Mouse (Mus musculus): ENCODE measurements around the gene Olfr745. TPM values are rescaled to one million over a fixed set of nuclear protein-coding genes. Genes with fewer than 3 reads are reported as not detected.

The Olfr745 gene
- polyA plus RNA-seq (2015; fragmentation: Nextera tagmentation; extraction: Ambion mirVana) = not detected in 2 replicates

GRCm38 (mm10) chr14:50639088-50639487 lies at the start of gene Olfr745:
Gene Olfr745 (plus strand): TSS chr14:50639388.
- no peak within 1 kb of the TSS for H3K4me3 ChIP-seq (ENCODE audit: low read length)
- ATAC-seq = no peak
- H3K27me3 ChIP-seq (replicated peaks; ENCODE audit: control insufficient read depth, insufficient read depth, low read length) = no peaks in the 10 kb centered on the region
- H3K27ac ChIP-seq (ENCODE audit: low read length) = no peak within 1 kb of the TSS
- H3K9me3 ChIP-seq (ENCODE audit: control insufficient read depth, low read length) = no peaks in the 10 kb centered on the region
- H3K36me3 ChIP-seq (ENCODE audit: control insufficient read depth, insufficient read depth, low read length) = no peaks in the 10 kb centered on the region
- H3K4me2 ChIP-seq (ENCODE audit: low read depth, low read length) = no peak within 1 kb of the TSS
- no peak within 1 kb of the TSS for H3K9ac ChIP-seq (ENCODE audit: low read depth, low read length)
- no peaks in the 10 kb centered on the region for H3K4me1 ChIP-seq (ENCODE audit: control insufficient read depth, insufficient read depth, low read length)
- WGBS = 91% methylated on average over 2 of the region's 2 CpGs

DNA sequence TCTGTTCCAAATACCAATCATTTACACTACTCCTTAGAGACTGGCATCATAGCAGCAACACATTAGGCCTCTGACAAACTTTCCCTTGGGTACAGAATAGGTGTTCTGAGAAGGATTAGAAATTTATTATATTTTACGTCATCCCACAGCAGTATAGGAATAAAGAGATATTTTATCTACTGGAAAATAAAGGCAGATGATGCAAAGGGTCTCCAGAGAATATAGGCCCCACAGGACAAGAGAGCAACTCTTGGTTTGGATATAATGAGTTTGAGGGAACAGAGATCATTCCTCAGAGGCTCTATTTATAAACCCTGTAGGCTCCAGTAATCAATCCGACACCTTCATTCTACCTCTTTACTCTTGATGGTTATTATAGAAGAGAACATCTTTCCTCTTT lies 24.6 kb upstream of the Olfr745 start, which contains the start of gene Olfr744:
TSS of gene Olfr744 (plus strand) at position 301 of the 400 bp plus-strand sequence.
- no peak within 1 kb of the TSS for H3K9ac ChIP-seq (ENCODE audit: low read depth, low read length)
- no peaks in the 10 kb centered on the region for H3K4me1 ChIP-seq (ENCODE audit: control insufficient read depth, insufficient read depth, low read length)
- H3K27ac ChIP-seq (ENCODE audit: low read length) = no peak within 1 kb of the TSS
- H3K36me3 ChIP-seq (ENCODE audit: control insufficient read depth, insufficient read depth, low read length) = no peaks in the 10 kb centered on the region
- no peaks in the 10 kb centered on the region for H3K27me3 ChIP-seq (replicated peaks; ENCODE audit: control insufficient read depth, insufficient read depth, low read length)
- WGBS = 93% methylated on average over 2 of the region's 2 CpGs
- no peak within 1 kb of the TSS for H3K4me3 ChIP-seq (ENCODE audit: low read length)
- H3K9me3 ChIP-seq (ENCODE audit: control insufficient read depth, low read length) = no peaks in the 10 kb centered on the region
- no peak within 1 kb of the TSS for H3K4me2 ChIP-seq (ENCODE audit: low read depth, low read length)
- no peak for ATAC-seq

- no peak for ATAC-seq
- no peaks in the 10 kb centered on the region for H3K9me3 ChIP-seq (ENCODE audit: control insufficient read depth, low read length)
- no peak within 1 kb of the TSS for H3K27ac ChIP-seq (ENCODE audit: low read length)
- H3K9ac ChIP-seq (ENCODE audit: low read depth, low read length) = no peak within 1 kb of the TSS
- H3K4me3 ChIP-seq (ENCODE audit: low read length) = no peak within 1 kb of the TSS
- no peaks in the 10 kb centered on the region for H3K36me3 ChIP-seq (ENCODE audit: control insufficient read depth, insufficient read depth, low read length)
- no peaks in the 10 kb centered on the region for H3K4me1 ChIP-seq (ENCODE audit: control insufficient read depth, insufficient read depth, low read length)
- H3K4me2 ChIP-seq (ENCODE audit: low read depth, low read length) = no peak within 1 kb of the TSS
- no peaks in the 10 kb centered on the region for H3K27me3 ChIP-seq (replicated peaks; ENCODE audit: control insufficient read depth, insufficient read depth, low read length)
Measured at GRCm38 (mm10) chr14:50646783-50647182, 7.6 kb downstream of the Olfr745 start, which contains the start of gene Olfr746. Gene Olfr746 (plus strand): TSS chr14:50647083.

- H3K36me3 ChIP-seq (ENCODE audit: control insufficient read depth, insufficient read depth, low read length) = no peaks in the 10 kb centered on the region
- no peak within 1 kb of the TSS for H3K9ac ChIP-seq (ENCODE audit: low read depth, low read length)
- no peaks in the 10 kb centered on the region for H3K27me3 ChIP-seq (replicated peaks; ENCODE audit: control insufficient read depth, insufficient read depth, low read length)
- H3K4me2 ChIP-seq (ENCODE audit: low read depth, low read length) = no peak within 1 kb of the TSS
- 89% methylated on average over 3 of the region's 3 CpGs for WGBS
- H3K9me3 ChIP-seq (ENCODE audit: control insufficient read depth, low read length) = no peaks in the 10 kb centered on the region
- no peak for ATAC-seq
- no peak within 1 kb of the TSS for H3K27ac ChIP-seq (ENCODE audit: low read length)
- H3K4me1 ChIP-seq (ENCODE audit: control insufficient read depth, insufficient read depth, low read length) = no peaks in the 10 kb centered on the region
- no peak within 1 kb of the TSS for H3K4me3 ChIP-seq (ENCODE audit: low read length)
Measured at GRCm38 (mm10) chr14:50693106-50693505, 53.9 kb downstream of the Olfr745 start, which contains the start of gene Olfr747. Gene Olfr747 (minus strand): TSS chr14:50693206.

Other genes starting within 250 kb of the Olfr745 start
- gene Olfr738, start 231.8 kb upstream of the Olfr745 start, polyA plus RNA-seq (2015; fragmentation: Nextera tagmentation; extraction: Ambion mirVana) = not detected in 2 replicates
- gene Olfr739, start 220.8 kb upstream of the Olfr745 start, polyA plus RNA-seq (2015; fragmentation: Nextera tagmentation; extraction: Ambion mirVana) = not detected in 2 replicates
- gene Olfr740, start 193.8 kb upstream of the Olfr745 start, polyA plus RNA-seq (2015; fragmentation: Nextera tagmentation; extraction: Ambion mirVana) = not detected in 2 replicates
- not detected in 2 replicates for gene Olfr741, start 166.7 kb upstream of the Olfr745 start, polyA plus RNA-seq (2015; fragmentation: Nextera tagmentation; extraction: Ambion mirVana)
- gene Olfr742, start 135.8 kb upstream of the Olfr745 start, polyA plus RNA-seq (2015; fragmentation: Nextera tagmentation; extraction: Ambion mirVana) = not detected in 2 replicates
- gene Olfr743, start 117.5 kb upstream of the Olfr745 start, polyA plus RNA-seq (2015; fragmentation: Nextera tagmentation; extraction: Ambion mirVana) = not detected in 2 replicates
- gene Olfr744, start 24.5 kb upstream of the Olfr745 start, polyA plus RNA-seq (2015; fragmentation: Nextera tagmentation; extraction: Ambion mirVana) = not detected in 2 replicates
- not detected in 2 replicates for gene Olfr746, start 7.7 kb downstream of the Olfr745 start, polyA plus RNA-seq (2015; fragmentation: Nextera tagmentation; extraction: Ambion mirVana)
- not detected in 2 replicates for gene Olfr747, start 53.8 kb downstream of the Olfr745 start, polyA plus RNA-seq (2015; fragmentation: Nextera tagmentation; extraction: Ambion mirVana)
- gene Olfr748, start 68.0 kb downstream of the Olfr745 start, polyA plus RNA-seq (2015; fragmentation: Nextera tagmentation; extraction: Ambion mirVana) = not detected in 2 replicates
- gene Olfr749, start 105.7 kb downstream of the Olfr745 start, polyA plus RNA-seq (2015; fragmentation: Nextera tagmentation; extraction: Ambion mirVana) = not detected in 2 replicates
- 52.6 and 60.4 TPM in 2 replicates for gene Ttc5, start 146.1 kb downstream of the Olfr745 start, polyA plus RNA-seq (2015; fragmentation: Nextera tagmentation; extraction: Ambion mirVana)
- not detected in 2 replicates for gene Ccnb1ip1, start 168.3 kb downstream of the Olfr745 start, polyA plus RNA-seq (2015; fragmentation: Nextera tagmentation; extraction: Ambion mirVana)
- 56.4 and 60.6 TPM in 2 replicates for gene Parp2, start 168.5 kb downstream of the Olfr745 start, polyA plus RNA-seq (2015; fragmentation: Nextera tagmentation; extraction: Ambion mirVana)
- gene Tep1, start 231.2 kb downstream of the Olfr745 start, polyA plus RNA-seq (2015; fragmentation: Nextera tagmentation; extraction: Ambion mirVana) = 12.6 and 16.0 TPM in 2 replicates